Mouse (Mus musculus): Measurements from ENCODE around the gene Sema5a. TPM values are rescaled to one million over a fixed set of nuclear protein-coding genes. Genes with fewer than 3 reads are reported as not detected.

Gene Sema5a
- polyA plus RNA-seq (2012; rRNA removed): 0.44 and 0.48 TPM in 2 replicates

DNA sequence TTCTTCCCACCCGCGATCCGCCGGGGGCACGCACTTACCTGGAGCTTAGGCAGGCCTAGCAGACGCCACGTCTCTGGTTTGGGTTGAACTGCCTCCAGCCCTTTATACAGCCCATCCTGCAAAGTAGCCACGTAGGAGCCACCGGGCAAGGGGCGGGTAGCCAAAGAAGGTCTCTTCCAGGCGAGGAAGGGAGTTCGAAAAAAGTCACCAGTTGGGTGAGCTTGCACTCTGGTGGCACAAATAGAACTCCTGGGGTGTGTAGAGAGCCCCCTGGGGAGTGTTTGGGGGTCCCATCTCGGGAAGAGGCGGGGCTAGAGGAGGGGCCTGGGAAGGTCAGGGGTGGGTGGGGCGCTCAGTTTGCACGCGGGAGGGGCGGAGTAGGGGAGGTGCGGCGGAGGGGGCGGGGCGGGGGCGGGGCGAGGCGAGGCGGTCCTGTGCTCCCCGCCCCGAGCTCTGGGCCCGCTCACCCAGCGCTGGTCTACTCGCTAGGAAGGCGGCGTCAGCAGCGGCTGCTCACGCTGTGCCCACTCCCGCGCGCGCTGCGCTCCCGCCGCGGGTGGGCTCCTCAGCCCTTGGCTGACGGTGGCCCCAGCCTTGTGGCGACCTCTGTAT, at the start of gene Sema5a:
Sema5a (plus strand) TSS at position 467 of the 612 bp plus-strand sequence.

Other genes with a start within 250 kb of the Sema5a start
- not detected in 2 replicates for gene Tas2r119, start 67.5 kb upstream of the Sema5a start, polyA plus RNA-seq (2012; rRNA removed)

Data from liver, embryonic 18 days (tissue).